Mouse (Mus musculus) myocyte (in vitro differentiated cells): Measurements from ENCODE around the gene Polr2l. TPM values are rescaled to one million over a fixed set of nuclear protein-coding genes. Genes with fewer than 3 reads are reported as not detected.

ENCODE experiments used
- H3K27me3 ChIP-seq: one replicate; pipeline ENCODE4 v1.6.1; 2011; ENCODE audit not compliant: control insufficient read depth, insufficient read depth, insufficient read length
- H3K36me3 ChIP-seq: one replicate; pipeline ENCODE4 v1.6.1; 2011; ENCODE audit not compliant: control insufficient read depth, insufficient read depth
- H3K4me2 ChIP-seq: one replicate; pipeline ENCODE4 v1.6.1; 2011; ENCODE audit warnings: low read depth, control low read depth
- H3K4me3 ChIP-seq: one replicate; pipeline ENCODE4 v1.5.1; 2011; ENCODE audit warnings: mild to moderate bottlenecking, control low read depth, moderate library complexity
- H3K79me2 ChIP-seq: one replicate; pipeline ENCODE4 v1.6.1; 2011; ENCODE audit not compliant: control insufficient read depth, insufficient read depth
- H3ac ChIP-seq: one replicate; pipeline ENCODE4 v1.6.1; 2011; ENCODE audit not compliant: control insufficient read depth, insufficient read length
- CEBPB ChIP-seq: IDR thresholded peaks from 2 replicates; pipeline ENCODE4 v1.6.1; 2011; ENCODE audit warnings: mild to moderate bottlenecking, moderate library complexity; ENCODE audit not compliant: poor library complexity, insufficient read depth, severe bottlenecking
- E2F4 ChIP-seq: IDR thresholded peaks from one replicate; pipeline ENCODE4 v1.6.1; 2011; ENCODE audit warnings: mild to moderate bottlenecking, control low read depth, moderate library complexity; ENCODE audit not compliant: insufficient read depth
- MAX ChIP-seq: IDR thresholded peaks from one replicate; pipeline ENCODE4 v1.6.1; 2011; ENCODE audit warnings: low read depth, mild to moderate bottlenecking, control low read depth
- MYOD1 ChIP-seq, 3 experiments: IDR thresholded peaks; one replicate each; pipeline ENCODE4 v1.6.1; 2011; ENCODE audit warnings: control low read depth in 2 of 3, low read depth in 2 of 3, mild to moderate bottlenecking in 2 of 3, moderate library complexity in 1 of 3; ENCODE audit not compliant: insufficient read length in 2 of 3, control insufficient read depth in 1 of 3
- MYOG ChIP-seq, 3 experiments: IDR thresholded peaks; one replicate each; pipeline ENCODE4 v1.6.1; 2011; ENCODE audit warnings: control low read depth in 2 of 3, low read depth in 2 of 3, mild to moderate bottlenecking in 2 of 3; ENCODE audit not compliant: insufficient read length in 2 of 3, control insufficient read depth in 1 of 3, insufficient read depth in 1 of 3
- POLR2A ChIP-seq: IDR thresholded peaks from one replicate; pipeline ENCODE4 v1.6.1; 2011; ENCODE audit warnings: low read depth, mild to moderate bottlenecking, control low read depth, moderate library complexity; ENCODE audit not compliant: insufficient read length
- POLR2AphosphoS2 ChIP-seq: IDR thresholded peaks from one replicate; pipeline ENCODE4 v1.6.1; 2011; ENCODE audit warnings: low read depth, control low read depth; ENCODE audit not compliant: insufficient read length
- REST ChIP-seq: IDR thresholded peaks from one replicate; pipeline ENCODE4 v1.6.1; 2011; ENCODE audit warnings: mild to moderate bottlenecking, control low read depth, moderate library complexity; ENCODE audit not compliant: insufficient read depth, insufficient read length
- SRF ChIP-seq: IDR thresholded peaks from one replicate; pipeline ENCODE4 v1.6.1; 2011; ENCODE audit warnings: low read depth; ENCODE audit not compliant: control insufficient read depth, insufficient read length
- TCF12 ChIP-seq: IDR thresholded peaks from one replicate; pipeline ENCODE4 v1.6.1; 2011; ENCODE audit warnings: mild to moderate bottlenecking, control low read depth; ENCODE audit not compliant: poor library complexity, insufficient read depth, severe bottlenecking
- TCF3 ChIP-seq: IDR thresholded peaks from one replicate; pipeline ENCODE4 v1.6.1; 2011; ENCODE audit warnings: low read depth, control low read depth; ENCODE audit not compliant: insufficient read length
- USF1 ChIP-seq: IDR thresholded peaks from one replicate; pipeline ENCODE4 v1.6.1; 2011; ENCODE audit warnings: low read depth, mild to moderate bottlenecking, control low read depth, moderate library complexity
- polyA plus RNA-seq: library from polyadenylated mRNA; unstranded; fragments of >200 nt; fragmentation: generic; extraction: Trizol; gene quantifications from one replicate; pipeline ENCODE4 v1.2.1, GENCODE M21; 2012; ENCODE audit warnings: missing spikeins

Polr2l gene
- polyA plus RNA-seq, 1 experiment, result 95.1 TPM

DNA sequence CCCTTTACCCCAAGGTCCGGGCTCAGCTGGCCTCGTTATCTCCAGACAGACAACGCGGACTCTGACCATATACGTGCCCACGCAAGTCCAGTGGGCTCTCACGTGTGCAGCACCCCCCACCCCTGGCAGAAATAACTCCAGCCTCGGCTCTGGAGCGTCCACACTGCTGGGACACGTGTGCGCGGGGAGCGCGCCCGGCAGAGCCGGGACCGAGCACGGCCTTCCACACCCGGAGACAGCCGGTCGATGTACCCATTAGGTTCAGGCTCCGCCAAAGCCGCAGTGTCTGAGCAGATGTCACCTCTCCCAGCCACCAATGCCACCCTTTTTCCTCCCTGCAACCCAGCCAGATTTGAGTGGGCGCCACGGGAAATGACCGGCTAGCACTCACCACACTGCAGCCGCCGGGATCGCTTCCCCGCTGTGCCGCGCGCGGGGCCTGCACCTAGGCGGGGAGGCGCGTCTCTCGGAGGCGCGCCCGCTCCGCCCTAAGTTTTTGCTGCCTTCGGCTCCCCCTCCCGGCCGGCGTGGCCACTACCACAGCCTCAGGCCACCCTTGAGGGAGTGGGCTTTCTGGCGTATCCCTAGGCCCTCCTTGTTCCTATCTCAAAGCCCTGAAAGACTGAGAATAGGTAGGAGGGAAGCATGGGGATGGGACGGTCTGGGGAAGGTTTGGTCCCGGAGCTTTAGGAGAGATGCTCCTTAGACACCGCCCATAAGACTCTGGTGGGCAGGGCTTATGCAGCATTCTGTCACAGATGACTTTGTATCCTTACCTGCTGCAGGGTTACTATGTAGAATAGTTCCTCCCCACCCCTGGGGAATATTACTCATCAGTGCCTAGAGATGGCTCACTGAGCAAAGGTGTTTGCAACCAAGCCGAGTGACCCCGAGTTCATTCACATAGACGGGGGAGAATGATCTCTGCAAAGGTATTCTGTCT, 37.5 kb downstream of the Polr2l start, which contains the start of gene Slc25a22:
TSS of gene Slc25a22 (minus strand) at position 715 of the 943 bp plus-strand sequence.
- Histone ChIP-seq H3K27me3 (no peaks in the 10 kb centered on the region), H3K36me3 (no peaks in the 10 kb centered on the region), H3K4me3 (peak within 1 kb of the TSS; percentile 60), H3ac (peak within 1 kb of the TSS; percentile 30), H3K4me2 (peak within 1 kb of the TSS; percentile 97), H3K79me2 (peaks cover 12% of the 10 kb centered on the region)
- TF ChIP-seq TCF3 (no peak), MYOD1 (IDR thresholded peaks at IDR 0.05; ENCODE audit: control insufficient read depth in 1 of 3, insufficient read length in 2 of 3, low read depth in 2 of 3) (peak in 1 of 3 experiments; percentile 1), TCF12 (no peak), CEBPB (no peak), SRF (no peak), E2F4 (peak; percentile 18), MAX (no peak), REST (no peak), POLR2A (peak; percentile 78), POLR2AphosphoS2 (peak; percentile 92), USF1 (no peak), MYOG (IDR thresholded peaks at IDR 0.05; ENCODE audit: control insufficient read depth in 1 of 3, insufficient read depth in 1 of 3, insufficient read length in 2 of 3, low read depth in 2 of 3) (no peak)

GRCm38 (mm10) chr7:141436523-141436892, 38.4 kb downstream of the Polr2l start:
- TF ChIP-seq SRF (no peak), MYOG (IDR thresholded peaks at IDR 0.05; ENCODE audit: control insufficient read depth in 1 of 3, insufficient read depth in 1 of 3, insufficient read length in 2 of 3, low read depth in 2 of 3) (no peak), MYOD1 (IDR thresholded peaks at IDR 0.05; ENCODE audit: control insufficient read depth in 1 of 3, insufficient read length in 2 of 3, low read depth in 2 of 3) (no peak), MAX (no peak), REST (no peak), POLR2A (no peak), E2F4 (no peak), TCF3 (no peak), TCF12 (no peak), USF1 (no peak), POLR2AphosphoS2 (no peak), CEBPB (no peak)
- Histone ChIP-seq H3K4me2 (peak overlapping the region; percentile 97), H3K27me3 (no peaks in the 10 kb centered on the region), H3K4me3 (peak overlapping the region; percentile 60), H3K79me2 (peaks cover 12% of the 10 kb centered on the region), H3ac (peak overlapping the region; percentile 30), H3K36me3 (no peaks in the 10 kb centered on the region)

DNA sequence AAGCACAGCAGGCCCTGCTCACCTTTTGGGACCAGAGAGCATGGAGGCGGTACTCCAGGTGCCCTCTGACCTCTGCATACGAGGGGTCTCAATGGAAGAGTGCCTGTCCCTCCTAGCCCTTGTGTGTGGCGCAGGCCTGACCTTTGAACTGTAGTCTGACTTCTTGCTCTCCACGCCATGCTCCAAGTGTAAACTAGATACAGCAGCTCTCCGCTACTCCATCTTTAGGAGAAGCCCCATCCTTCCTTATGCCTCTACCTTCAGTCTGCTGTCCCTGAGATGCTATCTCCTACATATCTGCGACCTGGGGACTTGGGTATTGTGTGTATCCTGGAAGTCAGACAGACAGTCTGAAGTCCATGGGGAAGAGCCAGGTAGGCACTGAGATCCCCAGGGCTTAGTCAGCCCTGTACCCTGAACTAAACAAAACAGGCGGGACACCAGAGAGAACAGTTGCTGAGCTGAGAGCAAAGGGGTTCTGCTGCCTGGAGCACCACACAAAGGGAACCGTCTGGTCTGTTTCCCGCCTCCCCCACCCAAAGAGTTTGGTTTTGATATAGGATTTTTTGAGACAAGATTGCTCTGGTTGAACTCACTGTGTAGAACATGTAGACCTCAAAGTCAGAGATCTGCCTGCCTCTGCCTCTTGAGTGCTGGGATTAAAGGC, 38.9 kb downstream of the Polr2l start:
- H3K79me2 ChIP-seq, result peaks cover 12% of the 10 kb centered on the region
- H3K4me3 ChIP-seq, result peak overlapping the region; percentile 60
- H3K4me2 ChIP-seq, result peak overlapping the region; percentile 97
- TF ChIP-seq CEBPB (no peak), POLR2A (no peak), MAX (no peak), SRF (no peak), POLR2AphosphoS2 (no peak), MYOG (IDR thresholded peaks at IDR 0.05; ENCODE audit: control insufficient read depth in 1 of 3, insufficient read depth in 1 of 3, insufficient read length in 2 of 3, low read depth in 2 of 3) (no peak), TCF3 (no peak), REST (no peak), TCF12 (no peak), MYOD1 (IDR thresholded peaks at IDR 0.05; ENCODE audit: control insufficient read depth in 1 of 3, insufficient read length in 2 of 3, low read depth in 2 of 3) (no peak), E2F4 (no peak), USF1 (no peak)
- no peaks in the 10 kb centered on the region for H3K36me3 ChIP-seq
- no peak overlapping the region for H3ac ChIP-seq
- no peaks in the 10 kb centered on the region for H3K27me3 ChIP-seq

- TF ChIP-seq POLR2A (peak; percentile 70), TCF12 (no peak), USF1 (no peak), SRF (no peak), POLR2AphosphoS2 (peak; percentile 34), E2F4 (no peak), MYOD1 (IDR thresholded peaks at IDR 0.05; ENCODE audit: control insufficient read depth in 1 of 3, insufficient read length in 2 of 3, low read depth in 2 of 3) (peak in 1 of 3 experiments; percentile 7), TCF3 (no peak), CEBPB (no peak), REST (no peak), MAX (no peak), MYOG (IDR thresholded peaks at IDR 0.05; ENCODE audit: control insufficient read depth in 1 of 3, insufficient read depth in 1 of 3, insufficient read length in 2 of 3, low read depth in 2 of 3) (no peak)
- Histone ChIP-seq H3K4me3 (peak overlapping the region; percentile 60), H3K36me3 (no peaks in the 10 kb centered on the region), H3K4me2 (peak overlapping the region; percentile 88), H3ac (no peak overlapping the region), H3K79me2 (peaks cover 12% of the 10 kb centered on the region), H3K27me3 (no peaks in the 10 kb centered on the region)
Observed at GRCm38 (mm10) chr7:141435129-141435855, 39.6 kb downstream of the Polr2l start.
